Mouse (Mus musculus) erythroblast, embryonic 14.5 days (primary cell): Measurements from ENCODE around the gene Pitpnm1.

ENCODE experiments used
- GATA1 ChIP-seq: IDR thresholded peaks from 2 replicates; pipeline ENCODE4 v1.6.1; 2012; ENCODE audit warnings: low read length, inconsistent platforms, mixed read lengths
- TAL1 ChIP-seq: IDR thresholded peaks from 3 replicates; pipeline ENCODE4 v1.6.1; 2012; ENCODE audit warnings: low read length, inconsistent platforms, mixed read lengths

- TF ChIP-seq GATA1 (no peak), TAL1 (no peak)
Observed at GRCm38 (mm10) chr19:4072706-4073424, 26.9 kb upstream of the Pitpnm1 start.
